Comparison of ENCODE assay signal across 8 mouse cellular contexts in genomic region chr16:89960904-89961303, GRCm38 (mm10).
DNase-seq lines count a peak whose midpoint lies in the region; ATAC-seq lines count a peak whose summit lies in the region.

No protein-coding gene starts in this region.

- 0 out of 2 replicates have a peak overlapping the region, but pooled peaks have one; percentile 16 for H3K27ac ChIP-seq in heart, embryonic 10.5 days
- no peak overlapping the region for H3K27ac ChIP-seq in liver, embryonic 13.5 days

- peak overlapping the region; percentile 62 for H3K4me3 ChIP-seq in heart, embryonic 10.5 days
- no peak overlapping the region for H3K4me3 ChIP-seq in liver, embryonic 13.5 days (replicated peaks)

- no peak overlapping the region for H3K9ac ChIP-seq in liver, embryonic 13.5 days

- H3K27me3 ChIP-seq in heart, embryonic 10.5 days (ENCODE audit: insufficient read depth, poor library complexity, severe bottlenecking): peaks cover 7% of the 10 kb centered on the region; the same call in 1 of the 2 replicates
- peaks cover 41% of the 10 kb centered on the region for H3K27me3 ChIP-seq in liver, embryonic 13.5 days

- no peak for DNase-seq in heart, embryonic 10.5 days (ENCODE audit: low spot score)
- DNase-seq in heart, adult 11 months: no peak
- peak; percentile 41 for DNase-seq in right cerebral cortex, adult 18-20 months
- no peak for DNase-seq in right cerebral cortex, postnatal 10 days (ENCODE audit: low spot score in 2 of 2)
- no peak for DNase-seq in liver, embryonic 13.5 days
- DNase-seq in adrenal gland, postnatal 14 days: no peak
- DNase-seq in urinary bladder, adult 2 months (ENCODE audit: low spot score): no peak

- 22% methylated on average over 6 of the region's 8 CpGs for WGBS in heart, embryonic 10.5 days
- 33% methylated on average over 6 of the region's 8 CpGs for WGBS in liver, embryonic 13.5 days (ENCODE audit: insufficient replicate concordance)

- ATAC-seq in liver, embryonic 13.5 days (ENCODE audit: low read depth): no peak
- ATAC-seq in erythroblast, adult 5-6 weeks (replicated peaks; ENCODE audit: low FRiP score, poor library complexity, severe bottlenecking): no peak

- H3K9me3 ChIP-seq in heart, embryonic 10.5 days: no peaks in the 10 kb centered on the region
- H3K9me3 ChIP-seq in liver, embryonic 13.5 days (replicated peaks): 0 out of 2 replicates have a peak, but pooled peaks cover 5% of the 10 kb centered on the region

- no peaks in the 10 kb centered on the region for H3K36me3 ChIP-seq in heart, embryonic 10.5 days
- no peaks in the 10 kb centered on the region for H3K36me3 ChIP-seq in liver, embryonic 13.5 days

- H3K4me2 ChIP-seq in liver, embryonic 13.5 days: peak overlapping the region; percentile 61

- H3K4me1 ChIP-seq in heart, embryonic 10.5 days: peaks cover 23% of the 10 kb centered on the region
- peaks cover 8% of the 10 kb centered on the region for H3K4me1 ChIP-seq in liver, embryonic 13.5 days (replicated peaks)
